Mouse (Mus musculus): ENCODE measurements around the gene Sh3bp5.

DNA sequence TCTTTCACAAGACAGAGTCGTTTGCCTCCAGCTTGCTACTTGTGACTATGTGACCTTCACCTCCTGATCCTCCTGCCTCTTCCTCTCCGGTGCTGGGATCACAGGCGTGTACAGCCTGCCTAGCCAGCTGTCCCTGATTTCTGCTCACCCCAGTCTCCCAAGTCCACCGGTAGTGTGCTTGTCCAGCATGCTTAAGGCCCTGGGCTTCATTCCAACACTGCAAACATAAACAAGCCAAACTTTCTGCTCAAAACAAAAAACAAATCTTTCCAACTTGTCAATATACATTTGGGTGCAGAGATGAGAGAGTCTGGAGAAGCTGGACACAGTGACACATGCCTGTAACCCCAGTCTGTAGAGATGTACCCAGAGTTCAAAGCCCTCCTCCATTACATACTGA, 3.5 kb downstream of the Sh3bp5 start:
- TF ChIP-seq GATA1 (IDR thresholded peaks at IDR 0.05; ENCODE audit: borderline replicate concordance, low read length) (no peak), FLI1 (IDR thresholded peaks at IDR 0.05; ENCODE audit: low read length) (no peak)
